Mouse (Mus musculus) embryo, embryonic 11.5 days (tissue): ENCODE measurements around the gene Gm10974.
A peak's percentile ranks its signal among the peaks of the same experiment; 100 is the strongest.

ENCODE experiments used
- DNase-seq: peaks from one replicate; pipeline ENCODE4 v3.0.0-alpha.2; 2012; ENCODE audit warnings: low read depth, low spot score

Gene Gm10974

DNA sequence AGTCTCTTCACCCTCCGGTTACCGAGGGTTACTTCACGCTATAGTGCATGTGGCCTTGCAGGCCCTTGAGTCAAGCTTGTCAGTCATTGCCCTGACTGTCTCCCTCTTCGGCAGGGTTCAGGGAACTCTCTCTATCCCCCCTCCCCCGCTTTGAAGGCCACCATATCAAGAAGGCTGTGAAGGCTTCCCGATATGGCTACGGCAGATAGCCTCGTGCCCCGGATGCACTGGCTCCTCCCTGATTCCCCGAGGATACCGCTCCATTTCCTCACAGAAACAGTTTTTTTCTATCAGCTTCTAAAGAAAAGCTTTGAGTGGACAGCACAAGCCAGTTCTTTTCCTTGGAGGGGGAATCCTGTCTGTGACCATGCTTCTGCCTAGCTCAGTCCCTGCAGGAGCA, 39.8 kb downstream of the Gm10974 start:
- no peak for DNase-seq

DNA sequence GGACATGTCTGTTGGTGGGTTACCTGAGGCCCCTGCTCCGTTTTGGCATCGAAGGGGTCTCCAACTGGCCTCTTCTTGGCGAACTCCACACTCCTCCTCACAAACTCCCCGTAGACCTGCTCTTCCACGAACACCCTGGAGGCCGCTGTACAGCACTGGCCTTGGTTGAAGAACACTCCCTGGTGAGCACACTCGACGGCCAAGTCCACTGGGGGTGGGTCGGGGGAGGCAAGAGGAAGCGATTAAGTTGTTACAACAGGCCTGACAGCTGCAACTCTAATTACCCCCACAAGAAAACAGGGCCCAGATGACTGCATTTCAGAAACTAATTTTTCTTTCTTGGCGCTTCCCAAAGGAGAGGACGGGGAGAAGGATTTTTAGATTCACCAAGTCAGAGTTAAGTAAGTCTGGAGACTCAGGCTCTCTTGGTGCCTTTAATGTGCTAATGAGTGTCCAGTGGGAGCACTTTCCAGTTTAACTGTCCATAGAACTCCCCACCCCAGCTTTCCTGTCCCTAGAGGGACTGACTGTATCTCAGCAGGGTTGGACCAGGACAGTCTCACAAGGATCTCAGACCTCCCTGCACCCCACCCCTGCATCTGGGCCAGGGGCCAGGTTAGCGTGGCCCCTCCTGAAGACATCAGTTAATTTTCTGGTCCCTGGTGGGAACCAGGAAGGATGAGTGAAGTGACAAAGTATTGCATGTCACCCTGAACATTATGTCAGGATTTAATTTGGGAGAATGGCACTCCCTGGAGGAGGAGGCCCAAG, 40.4 kb downstream of the Gm10974 start:
- no peak for DNase-seq

DNA sequence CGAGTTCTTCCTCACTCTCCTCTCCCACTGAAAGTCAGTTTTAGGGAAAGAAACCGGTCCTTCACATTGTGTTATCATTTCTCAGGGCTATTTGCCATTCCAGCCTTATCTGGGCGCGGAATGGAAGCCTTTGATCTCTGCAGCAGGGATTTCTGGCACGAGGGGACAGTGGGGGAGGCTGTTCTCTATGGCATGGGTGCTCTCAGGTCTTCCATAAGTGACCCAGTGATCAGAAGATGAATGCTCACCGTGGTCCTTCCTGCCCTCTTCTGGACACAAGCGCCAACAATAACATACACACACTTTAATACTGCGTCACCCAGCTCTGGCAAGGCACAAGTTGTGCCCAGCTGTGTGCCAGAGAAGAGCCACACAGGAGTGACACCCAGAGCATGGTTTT, 41.3 kb downstream of the Gm10974 start:
- no peak for DNase-seq

DNA sequence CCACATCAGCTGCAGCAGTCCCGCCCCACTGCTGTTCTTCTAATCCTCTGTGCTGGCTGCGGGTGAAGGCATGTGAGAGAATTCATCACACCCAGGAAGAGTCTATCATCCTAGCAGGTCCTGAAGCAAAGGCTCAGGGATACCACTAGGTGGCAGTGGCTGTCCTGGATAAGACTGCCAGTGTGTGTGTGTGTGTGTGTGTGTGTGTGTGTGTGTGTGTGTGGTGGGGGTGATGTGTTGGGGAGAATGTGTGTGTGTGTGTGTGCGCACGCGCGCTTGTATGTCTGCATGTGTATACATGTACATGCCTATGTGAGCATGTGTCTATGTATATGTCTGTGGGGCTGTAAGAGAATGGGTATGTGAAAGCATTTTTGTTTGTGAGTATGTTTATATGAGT, 43.7 kb downstream of the Gm10974 start:
- DNase-seq: no peak

DNA sequence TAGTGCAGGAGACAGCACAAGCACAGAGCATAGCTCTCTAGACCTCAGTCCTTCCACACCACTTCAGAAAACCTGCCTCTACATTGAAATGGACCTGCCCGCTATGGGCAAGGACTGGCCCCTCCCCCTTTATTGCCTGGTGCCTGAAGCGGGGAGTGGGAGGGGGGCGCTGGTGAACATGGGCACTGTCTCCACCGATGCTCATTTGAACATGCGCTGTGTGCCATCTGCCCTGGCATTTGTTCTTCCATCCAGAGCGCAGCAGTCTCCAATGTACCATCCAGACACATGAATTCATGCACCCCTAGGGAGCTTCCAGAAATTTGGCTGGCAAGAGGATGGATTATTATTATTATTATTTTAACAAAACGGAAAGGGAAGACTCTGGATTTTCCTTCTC, 47.4 kb downstream of the Gm10974 start:
- no peak for DNase-seq

DNA sequence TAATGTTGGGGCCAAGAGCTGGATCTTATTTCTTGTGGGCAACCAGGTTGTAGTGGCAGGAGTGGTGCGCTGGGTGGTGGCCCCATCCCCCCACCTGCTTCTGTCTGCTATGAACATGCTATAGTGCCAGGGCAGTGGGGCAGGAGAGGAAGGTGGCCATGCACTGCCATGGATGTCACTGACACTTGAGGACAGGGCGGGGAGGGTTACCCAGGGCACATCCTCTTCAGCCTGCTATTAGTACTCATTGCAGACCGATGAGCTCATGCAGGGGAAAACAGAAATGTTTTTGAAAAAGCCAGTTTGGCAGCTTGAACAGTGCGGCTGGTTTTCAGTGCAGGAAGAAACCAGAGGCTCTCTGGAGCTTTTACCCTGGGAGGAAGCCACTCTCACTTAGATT, 51.1 kb downstream of the Gm10974 start:
- no peak for DNase-seq

DNA sequence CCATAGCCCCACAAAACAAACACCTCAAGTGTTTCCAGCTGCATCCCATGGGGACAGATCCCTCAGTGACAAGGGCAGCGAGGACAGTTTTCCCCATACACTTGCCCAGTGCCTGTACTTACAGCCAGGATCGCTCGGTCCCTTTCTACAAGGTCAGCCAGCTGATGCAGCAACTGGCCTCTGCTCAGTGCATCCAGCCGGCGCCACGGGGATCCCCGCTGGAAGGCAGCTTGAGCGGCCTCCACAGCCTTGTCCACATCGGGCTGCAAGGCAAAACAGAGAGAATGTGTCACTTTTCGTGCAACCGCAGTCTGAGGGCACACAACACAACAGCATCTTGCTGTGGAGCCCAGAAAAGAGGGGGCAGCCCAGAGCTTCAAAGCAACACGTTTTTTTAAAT, 53.3 kb downstream of the Gm10974 start:
- DNase-seq: no peak

DNA sequence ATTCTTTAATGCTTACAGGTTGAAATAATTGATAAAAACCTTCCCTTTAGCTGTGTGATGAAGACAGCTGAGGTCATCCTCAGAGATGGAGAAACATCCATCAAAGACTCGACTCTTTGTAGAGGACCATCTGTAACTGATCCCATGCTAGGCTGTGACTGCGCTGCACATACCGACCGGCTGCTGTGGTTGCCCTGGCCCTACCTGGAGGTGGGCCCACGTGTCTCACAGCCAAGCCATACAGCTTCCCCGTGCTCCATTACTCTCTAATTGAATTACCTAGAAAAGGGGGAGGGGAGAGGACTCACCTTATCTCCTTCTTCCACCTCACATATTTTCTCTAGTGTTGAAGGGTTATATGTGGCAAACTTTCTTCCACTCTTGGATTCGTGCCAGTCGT, 56.2 kb downstream of the Gm10974 start:
- DNase-seq: no peak

DNA sequence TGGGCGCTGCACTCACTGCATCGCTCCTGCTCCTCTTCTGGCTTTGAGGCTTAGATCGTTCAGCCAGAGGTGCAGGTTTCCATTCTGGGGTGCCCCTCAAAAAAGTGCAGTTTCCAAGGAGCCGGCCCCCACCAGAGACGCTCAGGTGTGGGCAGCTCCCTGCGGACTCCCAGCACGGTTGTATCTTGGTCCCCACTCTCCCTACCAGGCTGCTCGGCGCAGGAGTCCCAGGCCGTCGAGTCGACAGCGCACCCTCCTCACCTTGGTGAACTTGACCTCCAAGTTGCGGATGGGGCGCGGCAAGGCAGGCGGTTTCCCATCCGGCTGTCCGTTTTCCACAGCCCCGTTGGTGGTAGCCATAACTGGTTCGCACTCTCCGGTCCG, 61.3 kb downstream of the Gm10974 start:
- DNase-seq: no peak

DNA sequence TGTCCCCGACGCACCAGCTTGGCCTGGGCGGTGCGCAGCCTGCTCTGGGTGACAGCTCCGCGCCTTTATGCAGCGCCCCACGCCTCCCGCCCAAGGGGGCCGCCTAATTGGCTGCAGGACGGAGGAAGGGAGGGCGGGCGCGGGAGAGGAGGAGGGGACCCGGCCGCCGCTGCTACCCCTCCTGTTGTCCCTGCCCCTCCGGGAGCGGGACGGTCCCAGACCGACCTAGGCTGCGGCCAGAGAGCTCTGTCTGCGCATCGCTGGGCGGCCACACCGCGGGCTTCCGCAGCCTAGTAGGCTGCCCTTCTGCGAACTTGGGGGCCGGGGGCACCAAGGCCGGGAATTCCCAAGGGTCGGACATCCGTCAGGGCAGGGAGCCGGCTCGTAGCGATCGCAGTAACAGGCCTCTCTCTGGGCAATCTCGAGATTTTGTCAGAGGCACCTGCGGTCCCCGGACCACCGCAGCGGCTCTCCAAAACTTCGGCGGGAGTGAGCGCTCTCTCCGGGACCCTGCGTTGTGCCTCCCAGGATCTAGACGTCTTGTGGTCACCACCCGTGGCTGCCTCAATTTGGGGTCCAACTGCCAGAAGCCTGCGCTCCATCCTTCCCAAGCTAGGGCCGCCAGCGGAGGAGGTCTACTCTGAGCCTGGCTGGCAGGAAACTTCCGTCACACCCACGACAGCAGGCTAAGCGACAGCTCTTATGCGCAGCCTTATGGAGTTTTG, 61.9 kb downstream of the Gm10974 start, which contains the start of gene Aldh1a3:
TSS of gene Aldh1a3 (minus strand) at position 81 of the 725 bp plus-strand sequence.
- no peak for DNase-seq

DNA sequence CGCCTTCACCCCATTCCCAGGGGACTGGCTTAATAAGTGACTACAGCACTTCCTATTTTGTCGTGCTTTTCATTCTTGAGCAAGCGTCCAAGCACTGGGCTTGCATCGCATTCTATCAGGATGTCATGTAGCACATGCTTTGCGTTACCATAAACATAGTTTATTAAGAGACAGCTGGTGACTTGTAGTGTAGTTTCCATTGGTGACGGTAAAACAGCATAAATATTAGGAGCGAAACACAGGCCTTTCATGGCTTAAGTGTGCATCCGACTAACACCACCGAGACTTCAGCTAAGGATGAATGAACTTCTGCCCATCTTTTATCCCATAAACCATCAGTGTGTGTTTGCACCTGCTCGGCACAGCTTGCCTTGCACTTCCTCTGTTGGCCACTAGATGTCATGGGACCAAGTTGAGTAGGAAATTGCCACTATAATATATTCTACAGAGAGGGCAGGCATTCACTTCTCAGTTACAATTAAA, 68.8 kb downstream of the Gm10974 start:
- DNase-seq: peak; percentile 41
